Mouse (Mus musculus): ENCODE data around the gene Csf3r. TPM values are rescaled to one million over a fixed set of nuclear protein-coding genes. Genes with fewer than 3 reads are reported as not detected.

Gene Csf3r
- total and polyA plus RNA-seq, 3 experiments: not detected

DNA sequence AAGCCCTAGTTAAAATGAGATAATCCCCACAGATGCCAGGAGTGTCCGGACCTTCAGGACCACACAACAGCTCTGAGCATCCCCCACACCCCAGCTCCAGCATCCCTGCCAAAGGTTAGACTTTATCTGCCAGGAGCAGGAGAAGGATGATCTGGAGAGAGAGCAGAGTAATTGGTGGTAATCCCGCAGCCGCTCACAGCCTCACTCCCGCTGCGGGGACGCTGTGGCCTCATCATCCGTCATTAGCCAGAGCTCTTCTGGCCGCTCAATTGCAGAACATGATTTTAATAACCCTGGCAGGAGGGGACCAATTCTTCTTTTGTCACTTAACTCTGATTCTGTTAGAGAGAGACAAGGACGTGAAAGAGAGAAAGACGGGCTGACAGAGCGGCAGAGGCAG lies 35.3 kb upstream of the Csf3r start:
- in situ Hi-C loops (cut with MboI; ENCODE audit: low pct_ligation_motif_present, low pct_unique_long_range_greater_than_20kb, low sequenced_read_pairs) (no loop called here), dilution Hi-C loops (cut with MboI; ENCODE audit: extremely low pct_ligation_motif_present, extremely low pct_unique_long_range_greater_than_20kb, low sequenced_read_pairs) (no loop called here)
- Histone ChIP-seq H3K27ac (ENCODE audit: insufficient read depth, low read depth) (no peak overlapping the region), H3K9ac (ENCODE audit: insufficient read depth, low read depth) (no peak overlapping the region), H3K9me3 (replicated peaks; ENCODE audit: low read length) (no peaks in the 10 kb centered on the region), H3K4me1 (ENCODE audit: control insufficient read depth in 1 of 2, insufficient read depth in 2 of 2) (no peaks in the 10 kb centered on the region), H3K27me3 (replicated peaks) (peaks cover 76% of the 10 kb centered on the region), H3K36me3 (replicated peaks in 1 of 2; ENCODE audit: control insufficient read depth in 1 of 2, insufficient read depth in 1 of 2, low read length in 1 of 2) (no peaks in the 10 kb centered on the region), H3K4me2 (ENCODE audit: insufficient read depth, low read depth, poor library complexity, severe bottlenecking) (no peak overlapping the region), H3K79me2 (replicated peaks; ENCODE audit: control insufficient read depth, extremely low read depth, insufficient read depth, poor library complexity, severe bottlenecking) (no peaks in the 10 kb centered on the region), H3K4me3 (replicated peaks in 1 of 3; ENCODE audit: low read depth in 2 of 3, low read length in 2 of 3, poor library complexity in 1 of 3) (no peak overlapping the region)
- TF ChIP-seq NELFE (IDR thresholded peaks at IDR 0.05; ENCODE audit: low read depth, low read length): no peak
- no peak for TF ChIP-seq SIN3A (IDR thresholded peaks at IDR 0.05; ENCODE audit: low read length)
- TF ChIP-seq ETS1 (conservative IDR thresholded peaks at IDR 0.05; ENCODE audit: low read depth, low read length): no peak
- TF ChIP-seq RAD21 (IDR thresholded peaks at IDR 0.05; ENCODE audit: low read depth, low read length): no peak
- TF ChIP-seq CHD2 (IDR thresholded peaks at IDR 0.05; ENCODE audit: low read length): no peak
- TF ChIP-seq CTCF (conservative IDR thresholded peaks at IDR 0.05 in 1 of 2, IDR thresholded peaks at IDR 0.05 in 1 of 2; ENCODE audit: low read depth in 2 of 2, low read length in 2 of 2): no peak
- no peak for TF ChIP-seq ZC3H11A (IDR thresholded peaks at IDR 0.05; ENCODE audit: low read depth, low read length)
- TF ChIP-seq ELF1 (IDR thresholded peaks at IDR 0.05; ENCODE audit: low read depth, low read length): no peak
- TF ChIP-seq E2F4 (IDR thresholded peaks at IDR 0.05; ENCODE audit: insufficient replicate concordance, low read depth, low read length): no peak
- TF ChIP-seq MEF2A (IDR thresholded peaks at IDR 0.05; ENCODE audit: borderline replicate concordance, low read depth, low read length): no peak
- DNase-seq (ENCODE audit: extremely low read depth): no peak

DNA sequence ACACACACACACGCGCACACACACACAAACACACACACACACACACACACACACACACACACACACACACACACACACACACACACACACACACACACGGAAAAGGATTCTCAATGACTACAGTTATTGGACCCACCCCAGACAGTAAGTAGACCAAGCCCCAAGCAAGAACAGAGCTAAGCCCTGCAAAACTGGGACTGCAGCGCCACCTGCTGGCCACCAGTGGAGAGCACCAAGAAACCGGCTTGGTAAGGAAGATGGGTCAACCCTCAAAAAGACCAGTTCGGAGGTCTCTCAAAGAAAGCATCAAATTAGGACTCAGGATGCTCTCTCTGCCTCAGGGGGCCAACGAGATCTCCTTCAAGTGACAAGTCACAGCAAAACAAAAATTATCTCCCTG lies 34.2 kb upstream of the Csf3r start:
- DNase-seq (ENCODE audit: extremely low read depth): peak; percentile 66
- dilution Hi-C loops (cut with MboI; ENCODE audit: extremely low pct_ligation_motif_present, extremely low pct_unique_long_range_greater_than_20kb, low sequenced_read_pairs): no loop called here

DNA sequence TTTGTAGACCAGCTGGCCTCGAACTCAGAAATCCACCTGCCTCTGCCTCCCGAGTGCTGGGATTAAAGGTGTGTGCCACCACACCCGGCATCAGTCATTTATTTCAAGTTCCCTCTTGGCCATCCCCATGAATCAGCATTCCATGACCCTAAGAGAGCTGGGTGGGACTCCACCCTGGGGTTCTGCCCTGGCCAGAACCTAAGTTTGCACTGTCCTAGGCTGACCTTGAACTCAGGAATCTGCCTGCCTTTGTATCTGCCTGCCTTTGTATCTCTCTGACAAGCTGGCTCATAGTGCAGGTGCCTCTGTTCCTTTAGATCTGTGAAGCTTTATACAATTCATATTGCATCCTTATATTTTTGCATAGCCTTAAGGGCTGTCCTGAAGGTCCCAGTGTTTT lies 32.1 kb upstream of the Csf3r start:
- peaks cover 73% of the 10 kb centered on the region for H3K27me3 ChIP-seq (replicated peaks)
- no peaks in the 10 kb centered on the region for H3K36me3 ChIP-seq (replicated peaks in 1 of 2; ENCODE audit: control insufficient read depth in 1 of 2, insufficient read depth in 1 of 2, low read length in 1 of 2)
- dilution Hi-C loops (cut with MboI; ENCODE audit: extremely low pct_ligation_motif_present, extremely low pct_unique_long_range_greater_than_20kb, low sequenced_read_pairs) (no loop called here), in situ Hi-C loops (cut with MboI; ENCODE audit: low pct_ligation_motif_present, low pct_unique_long_range_greater_than_20kb, low sequenced_read_pairs) (no loop called here)
- H3K4me1 ChIP-seq (ENCODE audit: control insufficient read depth in 1 of 2, insufficient read depth in 2 of 2): no peaks in the 10 kb centered on the region
- H3K79me2 ChIP-seq (replicated peaks; ENCODE audit: control insufficient read depth, extremely low read depth, insufficient read depth, poor library complexity, severe bottlenecking): no peaks in the 10 kb centered on the region
- H3K4me2 ChIP-seq (ENCODE audit: insufficient read depth, low read depth, poor library complexity, severe bottlenecking): no peak overlapping the region
- TF ChIP-seq ETS1 (conservative IDR thresholded peaks at IDR 0.05; ENCODE audit: low read depth, low read length) (no peak), ZMIZ1 (IDR thresholded peaks at IDR 0.05; ENCODE audit: low read depth, low read length) (no peak), USF2 (conservative IDR thresholded peaks at IDR 0.05; ENCODE audit: low read depth, low read length) (no peak), MYC (IDR thresholded peaks at IDR 0.05; ENCODE audit: low read depth, low read length) (no peak), JUND (conservative IDR thresholded peaks at IDR 0.05; ENCODE audit: low read depth, low read length) (no peak), POLR2A (IDR thresholded peaks at IDR 0.05; ENCODE audit: low read depth, low read length) (no peak)
- H3K9ac ChIP-seq (ENCODE audit: insufficient read depth, low read depth): no peak overlapping the region
- no peak overlapping the region for H3K4me3 ChIP-seq (replicated peaks in 1 of 3; ENCODE audit: low read depth in 2 of 3, low read length in 2 of 3, poor library complexity in 1 of 3)
- no peak overlapping the region for H3K27ac ChIP-seq (ENCODE audit: insufficient read depth, low read depth)
- DNase-seq (ENCODE audit: extremely low read depth): no peak
- peaks cover 3% of the 10 kb centered on the region for H3K9me3 ChIP-seq (replicated peaks; ENCODE audit: low read length)

More for the DNA sequence above, 34.2 kb upstream of the Csf3r start:
- Histone ChIP-seq H3K4me3 (replicated peaks in 1 of 3; ENCODE audit: low read depth in 2 of 3, low read length in 2 of 3, poor library complexity in 1 of 3) (no peak overlapping the region), H3K36me3 (replicated peaks in 1 of 2; ENCODE audit: control insufficient read depth in 1 of 2, insufficient read depth in 1 of 2, low read length in 1 of 2) (no peaks in the 10 kb centered on the region), H3K9ac (ENCODE audit: insufficient read depth, low read depth) (no peak overlapping the region), H3K4me1 (ENCODE audit: control insufficient read depth in 1 of 2, insufficient read depth in 2 of 2) (no peaks in the 10 kb centered on the region), H3K4me2 (ENCODE audit: insufficient read depth, low read depth, poor library complexity, severe bottlenecking) (no peak overlapping the region), H3K27me3 (replicated peaks) (peaks cover 72% of the 10 kb centered on the region), H3K27ac (ENCODE audit: insufficient read depth, low read depth) (no peak overlapping the region), H3K79me2 (replicated peaks; ENCODE audit: control insufficient read depth, extremely low read depth, insufficient read depth, poor library complexity, severe bottlenecking) (no peaks in the 10 kb centered on the region), H3K9me3 (replicated peaks; ENCODE audit: low read length) (no peaks in the 10 kb centered on the region)
- in situ Hi-C loops (cut with MboI; ENCODE audit: low pct_ligation_motif_present, low pct_unique_long_range_greater_than_20kb, low sequenced_read_pairs): no loop called here
- TF ChIP-seq MAX (IDR thresholded peaks at IDR 0.05; ENCODE audit: low read length) (no peak), CTCF (conservative IDR thresholded peaks at IDR 0.05 in 1 of 2, IDR thresholded peaks at IDR 0.05 in 1 of 2; ENCODE audit: low read depth in 2 of 2, low read length in 2 of 2) (peak; percentile 54 to 88), RAD21 (IDR thresholded peaks at IDR 0.05; ENCODE audit: low read depth, low read length) (peak; percentile 84), IRF4 (IDR thresholded peaks at IDR 0.05; ENCODE audit: low read depth, low read length) (no peak), SMC3 (IDR thresholded peaks at IDR 0.05; ENCODE audit: low read depth, low read length) (peak; percentile 66)
